ENCODE assay signal across 8 mouse cellular contexts in the genomic region with DNA sequence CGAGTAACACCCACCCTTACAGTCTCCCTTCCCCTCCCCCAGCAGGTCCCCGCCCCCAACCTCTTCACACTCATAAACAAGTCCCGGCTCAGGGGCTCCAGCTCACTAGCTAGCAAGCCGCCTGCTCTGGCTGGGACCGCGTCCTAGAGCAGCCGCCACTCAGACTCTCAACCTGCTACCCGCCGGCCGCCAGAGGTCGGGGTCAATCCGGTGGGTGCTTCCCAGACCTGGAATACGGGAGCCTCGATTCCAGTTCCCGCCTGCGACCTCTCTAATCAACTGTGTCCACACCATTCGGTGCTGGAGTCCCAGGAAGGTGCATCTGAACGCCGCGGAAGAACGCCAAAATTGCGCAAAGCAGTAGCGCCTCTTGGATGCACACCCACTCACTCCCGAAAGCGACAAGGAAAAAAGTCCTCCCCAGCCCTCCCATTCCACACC. TPM values are rescaled to one million over a fixed set of nuclear protein-coding genes. Genes with fewer than 3 reads are reported as not detected.
DNase-seq lines count a peak whose midpoint lies in the region; ATAC-seq lines count a peak whose summit lies in the region.

No protein-coding gene starts in this region.

- H3K27ac ChIP-seq in forebrain, embryonic 16.5 days (ENCODE audit: low read length): no peak overlapping the region
- H3K27ac ChIP-seq in hindbrain, embryonic 11.5 days (ENCODE audit: low read depth, low read length): no peak overlapping the region
- no peak overlapping the region for H3K27ac ChIP-seq in midbrain, embryonic 11.5 days (ENCODE audit: low read depth, low read length)

- DNase-seq in ES-CJ7 (ENCODE audit: low read depth, low spot score): peak; percentile 74
- peak; percentile 44 to 64 for DNase-seq in cerebellum, adult 18-20 months
- DNase-seq in hindbrain, embryonic 11.5 days (ENCODE audit: low spot score): peak; percentile 73
- peak; percentile 39 to 44 for DNase-seq in left cerebral cortex, adult 8-10 months (ENCODE audit: low spot score in 2 of 2)
- DNase-seq in midbrain, embryonic 11.5 days (ENCODE audit: low spot score, missing footprints): peak; percentile 97
- peak; percentile 67 for DNase-seq in yolk sac, embryonic 10.5 days (ENCODE audit: low spot score)

- H3K9ac ChIP-seq in forebrain, embryonic 16.5 days (replicated peaks; ENCODE audit: low read depth, low read length): 0 out of 2 replicates have a peak overlapping the region, but pooled peaks have one; percentile 23
- peak overlapping the region; percentile 31; the same call in 1 of the 2 replicates for H3K9ac ChIP-seq in hindbrain, embryonic 11.5 days (ENCODE audit: low read depth, low read length)
- H3K9ac ChIP-seq in midbrain, embryonic 11.5 days (ENCODE audit: low read length): peak overlapping the region; percentile 44

- H3K36me3 ChIP-seq in forebrain, embryonic 16.5 days (ENCODE audit: control insufficient read depth, insufficient read depth): no peaks in the 10 kb centered on the region
- H3K36me3 ChIP-seq in hindbrain, embryonic 11.5 days (ENCODE audit: control insufficient read depth, insufficient read depth, low read length): no peaks in the 10 kb centered on the region
- no peaks in the 10 kb centered on the region for H3K36me3 ChIP-seq in midbrain, embryonic 11.5 days (ENCODE audit: control insufficient read depth, insufficient read depth, low read length)

- H3K27me3 ChIP-seq in forebrain, embryonic 16.5 days (replicated peaks; ENCODE audit: control insufficient read depth, insufficient read depth, low read length): peaks cover 27% of the 10 kb centered on the region
- H3K27me3 ChIP-seq in hindbrain, embryonic 11.5 days (ENCODE audit: control insufficient read depth, insufficient read depth, low read length): peaks cover 43% of the 10 kb centered on the region
- peaks cover 51% of the 10 kb centered on the region for H3K27me3 ChIP-seq in midbrain, embryonic 11.5 days (ENCODE audit: control insufficient read depth, insufficient read depth, low read length)

- H3K4me1 ChIP-seq in forebrain, embryonic 16.5 days (replicated peaks; ENCODE audit: control insufficient read depth, insufficient read depth, low read length): peaks cover 44% of the 10 kb centered on the region
- H3K4me1 ChIP-seq in hindbrain, embryonic 11.5 days (replicated peaks; ENCODE audit: control insufficient read depth, insufficient read depth, low read length): peaks cover 7% of the 10 kb centered on the region
- H3K4me1 ChIP-seq in midbrain, embryonic 11.5 days (ENCODE audit: control insufficient read depth, insufficient read depth, low read length): peaks cover 28% of the 10 kb centered on the region

- under 1% methylated on average over 25 of the region's 25 CpGs for WGBS in forebrain, embryonic 16.5 days
- under 1% methylated on average over 25 of the region's 25 CpGs for WGBS in hindbrain, embryonic 11.5 days
- under 1% methylated on average over 25 of the region's 25 CpGs for WGBS in midbrain, embryonic 11.5 days

- peak; percentile 47 for ATAC-seq in forebrain, embryonic 16.5 days
- peak; percentile 44 for ATAC-seq in hindbrain, embryonic 11.5 days (ENCODE audit: low FRiP score)
- peak; percentile 59 for ATAC-seq in midbrain, embryonic 11.5 days (ENCODE audit: low FRiP score)
- ATAC-seq in inflammation-experienced regulatory T-cells, adult 6 months: no peak

- H3K4me3 ChIP-seq in forebrain, embryonic 16.5 days (replicated peaks; ENCODE audit: low read length): peak overlapping the region; percentile 37
- peak overlapping the region; percentile 40 for H3K4me3 ChIP-seq in hindbrain, embryonic 11.5 days (ENCODE audit: low read depth, low read length)
- peak overlapping the region; percentile 41 for H3K4me3 ChIP-seq in midbrain, embryonic 11.5 days (ENCODE audit: low read depth, low read length)

- H3K4me2 ChIP-seq in forebrain, embryonic 16.5 days (ENCODE audit: low read length): peak overlapping the region; percentile 58
- peak overlapping the region; percentile 76 for H3K4me2 ChIP-seq in hindbrain, embryonic 11.5 days (replicated peaks; ENCODE audit: low read depth, low read length)
- H3K4me2 ChIP-seq in midbrain, embryonic 11.5 days: peak overlapping the region; percentile 74

- H3K9me3 ChIP-seq in forebrain, embryonic 16.5 days (ENCODE audit: control insufficient read depth, low read length): no peaks in the 10 kb centered on the region
- no peaks in the 10 kb centered on the region for H3K9me3 ChIP-seq in hindbrain, embryonic 11.5 days (ENCODE audit: control insufficient read depth, low read length)
- no peaks in the 10 kb centered on the region for H3K9me3 ChIP-seq in midbrain, embryonic 11.5 days (ENCODE audit: control insufficient read depth, low read length)

RNA-seq across cellular contexts. Expression of gene Ntf3, which starts 3.5 kb away (rescaled TPM):
- polyA plus RNA-seq in forebrain, embryonic 16.5 days (2015; fragmentation: Nextera tagmentation; extraction: Ambion mirVana): 4.7 and 6.8 TPM in 2 replicates
- polyA plus RNA-seq in hindbrain, embryonic 11.5 days (2014; fragmentation: Nextera tagmentation; extraction: Ambion mirVana): 4.5 and 5.8 TPM in 2 replicates
- total RNA-seq in left cerebral cortex, adult 8-10 months (2022): 1 to 10 TPM; 2.1 to 2.5 (median 2.3) TPM
- 4.0 and 4.2 TPM in 2 replicates for polyA plus RNA-seq in midbrain, embryonic 11.5 days (2014; fragmentation: Nextera tagmentation; extraction: Ambion mirVana)
- polyA plus RNA-seq in inflammation-experienced regulatory T-cells, adult 6 months (2017; shearing (Covaris generic)): not detected

Comparison
In these comparisons a context has a peak if more than half of its experiments do, and no peak if none do; other contexts are left out.
1. DNase-seq: peak in every context shown above with its lines; median percentile 97 in midbrain, embryonic 11.5 days; 74 in ES-CJ7; 73 in hindbrain, embryonic 11.5 days; 67 in yolk sac, embryonic 10.5 days; 54 in cerebellum, adult 18-20 months; 42 in left cerebral cortex, adult 8-10 months.